Mouse (Mus musculus) right cerebral cortex, postnatal 36 days (tissue): ENCODE measurements at regions not wholly inside any gene's neighbourhood (a gene's known extent, or its start where the extent isn't known, plus 50 kb on each side); places are given as distances from the start of the nearest gene placed in this dataset.

ENCODE experiments used
- DNase-seq, 2 experiments: peaks; one replicate each; pipeline ENCODE4 v3.0.0; 2022; ENCODE audit warnings: low spot score in 2 of 2, mixed read lengths in 1 of 2

GRCm38 (mm10) chr13:39702621-39703020, 658.6 kb downstream of the Ofcc1 start:
- DNase-seq: no peak

DNA sequence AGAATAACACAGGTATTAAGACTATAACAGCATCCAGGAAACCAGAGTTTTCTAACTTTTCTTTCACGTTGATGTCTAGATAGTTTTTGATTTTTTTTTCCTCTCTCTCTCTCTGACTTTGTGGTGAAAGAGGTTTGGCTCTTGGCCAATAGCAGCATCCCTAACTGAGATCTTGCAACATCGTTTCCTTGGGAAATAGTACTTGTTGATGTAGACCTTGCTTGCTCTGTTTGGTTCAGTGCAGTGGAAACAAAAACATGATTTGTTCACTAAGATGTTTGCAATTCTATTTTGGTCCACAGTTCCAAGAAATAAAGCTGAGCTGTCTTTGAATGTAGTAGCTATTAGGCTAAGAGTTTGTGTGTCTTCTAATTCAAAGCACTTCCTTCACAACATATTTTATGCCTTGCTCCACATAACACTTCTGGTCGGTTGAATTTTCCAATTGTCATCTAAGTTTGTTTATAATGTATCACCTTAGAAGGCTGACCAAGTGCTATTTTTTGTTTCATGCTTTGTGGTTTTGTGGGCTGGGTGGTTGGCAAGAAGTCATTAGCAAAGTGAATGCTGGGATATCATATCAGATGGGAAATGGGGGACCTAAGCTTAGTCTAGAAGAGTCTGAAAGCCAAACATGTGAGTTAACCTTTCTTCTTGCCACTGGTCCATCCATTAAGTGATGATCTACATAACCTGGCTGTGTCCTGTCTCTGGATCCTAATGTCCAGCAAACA, 669.8 kb downstream of the Ofcc1 start:
- DNase-seq: no peak

DNA sequence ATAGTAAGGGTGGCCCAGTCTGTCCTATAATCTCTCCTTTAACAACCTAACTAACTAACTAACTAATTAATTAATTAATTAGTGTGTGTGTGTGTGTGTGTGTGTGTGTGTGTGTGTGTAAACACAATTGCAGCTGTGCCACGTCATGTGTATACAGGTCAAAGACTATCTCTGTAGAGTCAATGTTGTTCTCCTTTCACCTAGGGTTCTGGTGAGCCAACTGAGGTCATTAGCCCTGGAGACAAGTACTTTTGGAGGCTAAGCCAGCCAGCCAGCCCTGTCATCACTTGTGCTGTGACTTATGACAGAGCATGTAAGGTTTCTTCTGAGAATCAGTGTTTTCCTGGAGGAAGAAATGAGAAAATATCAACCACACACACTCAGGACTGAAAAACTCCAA, 696.7 kb downstream of the Ofcc1 start:
- no peak for DNase-seq

DNA sequence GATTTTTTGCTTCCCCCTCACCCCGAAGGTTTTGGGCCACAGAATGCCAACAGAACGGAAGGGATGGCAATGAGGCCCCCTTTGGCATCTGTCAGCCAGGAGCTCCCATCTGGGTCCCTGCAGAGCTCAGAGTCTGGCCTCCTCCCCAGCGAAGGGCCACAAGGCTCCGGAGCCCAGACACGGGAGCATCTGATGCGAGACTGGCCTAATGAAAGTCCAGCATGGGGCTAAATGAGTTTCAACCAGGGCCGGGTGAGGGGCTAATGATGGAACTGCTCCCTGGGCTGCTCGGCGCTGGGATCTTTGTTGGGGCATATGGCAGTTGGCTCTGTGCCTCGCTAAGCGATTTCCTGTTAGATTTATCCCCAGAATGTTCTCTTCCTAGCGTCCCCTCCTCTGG, 688.8 kb upstream of the Slc35b3 start:
- DNase-seq: no peak

DNA sequence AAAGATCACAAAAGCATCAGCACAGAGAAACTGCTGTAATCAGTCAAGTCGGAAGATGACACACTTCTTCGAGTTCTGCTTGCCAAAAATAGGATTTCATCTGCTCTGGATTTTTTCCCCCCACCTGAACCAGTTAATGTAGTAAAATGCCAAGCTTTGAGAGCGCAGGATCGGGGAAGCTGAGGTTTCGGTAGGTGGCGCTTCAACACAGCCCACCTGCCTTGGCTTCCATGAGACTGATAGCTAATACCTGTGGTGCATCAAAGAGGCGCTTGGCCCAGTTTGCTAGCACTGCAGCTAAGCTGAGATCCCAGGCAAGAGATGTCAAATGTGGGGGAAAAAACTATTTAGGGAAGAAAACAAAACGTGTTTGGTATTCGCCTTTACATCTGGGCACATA, 686.7 kb upstream of the Slc35b3 start:
- peak; percentile 37 to 46 for DNase-seq

DNA sequence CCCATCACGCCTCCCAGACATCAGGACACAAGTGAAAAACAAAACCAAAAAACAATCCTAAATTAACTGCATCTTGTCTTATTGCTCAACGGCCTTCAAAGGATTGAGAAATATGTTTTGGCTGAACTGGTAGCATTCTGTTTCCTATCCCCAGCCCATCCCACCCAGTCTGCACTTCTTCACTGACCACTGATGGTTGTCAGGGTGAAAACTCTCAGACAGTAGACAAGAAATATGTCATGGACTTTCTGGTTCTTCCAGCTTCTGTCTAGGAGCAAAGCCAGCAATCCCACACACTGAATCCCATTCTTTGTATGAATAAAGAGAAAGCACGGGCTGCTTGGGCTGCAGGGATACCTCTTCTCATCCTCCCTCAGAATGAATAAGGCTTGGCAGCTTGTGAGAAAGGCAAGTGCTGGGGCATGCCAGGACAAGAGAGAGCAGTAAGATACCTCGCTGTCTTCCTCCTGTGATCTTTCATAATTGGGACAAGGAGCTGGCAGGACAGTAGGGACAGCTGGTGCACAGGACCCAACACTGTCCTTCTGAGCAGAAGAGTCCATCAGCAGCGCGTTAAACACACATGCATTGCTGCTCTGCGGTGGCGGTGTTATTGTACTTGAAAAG, 670.9 kb upstream of the Slc35b3 start:
- DNase-seq: peak in 1 of 2 experiments; percentile 10
